Mouse (Mus musculus): Measurements from ENCODE around the gene Usp36.

Usp36 gene

GRCm38 (mm10) chr11:118248150-118249011, 41.7 kb downstream of the Usp36 start, which contains the start of gene Cyth1:
Gene Cyth1, minus strand, starts transcription at chr11:118248592.
- DNase-seq (ENCODE audit: low spot score in 2 of 2): peak; percentile 97 to 99

DNA sequence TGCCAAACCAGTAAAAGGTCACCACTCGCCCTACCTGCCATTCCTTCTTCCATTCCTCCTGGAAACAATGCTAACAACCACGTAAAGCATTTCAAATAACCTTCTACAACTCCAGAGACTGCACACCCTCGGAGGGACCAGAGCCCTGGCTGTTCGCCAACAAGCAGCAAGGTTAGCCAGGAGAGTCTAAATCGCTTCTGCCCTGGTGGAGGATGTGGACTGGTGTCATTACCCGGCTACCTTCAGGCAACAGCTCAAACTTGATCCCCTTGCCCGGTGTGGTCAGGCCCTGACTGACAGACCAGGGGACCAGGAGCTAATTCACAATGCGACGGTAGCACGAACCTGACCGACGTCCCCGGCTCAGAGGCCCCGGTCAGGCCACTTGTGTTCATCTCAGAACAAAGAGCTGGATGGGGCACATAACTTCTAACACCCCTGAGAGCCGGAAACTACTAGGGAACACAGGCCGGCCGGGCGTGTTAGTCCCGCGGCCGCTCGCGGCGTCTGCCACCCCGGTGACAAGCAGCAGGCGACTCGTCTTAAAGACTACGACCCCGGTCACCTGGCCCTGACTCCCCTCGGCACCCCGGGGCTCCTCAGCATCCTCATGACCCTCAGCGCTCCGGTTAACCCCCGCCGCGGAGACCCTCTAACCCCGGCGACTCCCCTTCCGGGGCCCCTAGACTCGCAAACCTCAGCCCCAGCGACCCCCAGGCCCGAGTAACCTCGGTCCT, 42.5 kb downstream of the Usp36 start:
- peak in 1 of 2 experiments; percentile 42 for DNase-seq (ENCODE audit: low spot score in 2 of 2)

DNA sequence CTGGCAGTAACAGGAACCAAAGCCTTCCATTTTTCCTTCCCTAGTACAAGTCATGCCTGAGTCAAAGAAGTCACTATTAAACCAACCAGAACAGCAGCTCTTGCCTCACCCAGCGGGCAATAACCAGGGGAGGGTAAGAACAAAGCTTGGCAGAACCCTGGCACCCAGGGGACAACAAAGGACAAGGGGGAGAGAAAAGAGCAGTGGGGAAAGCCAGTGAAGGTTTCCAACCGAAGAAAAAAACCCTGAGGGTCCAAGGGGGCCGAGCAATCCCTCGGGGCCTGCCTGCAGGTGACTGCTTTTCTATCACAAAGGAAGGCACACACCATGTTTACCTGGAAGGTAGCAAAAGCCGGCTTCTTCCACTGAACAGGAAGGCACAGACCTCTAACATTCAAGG, 43.3 kb downstream of the Usp36 start:
- DNase-seq (ENCODE audit: low spot score in 2 of 2): no peak

DNA sequence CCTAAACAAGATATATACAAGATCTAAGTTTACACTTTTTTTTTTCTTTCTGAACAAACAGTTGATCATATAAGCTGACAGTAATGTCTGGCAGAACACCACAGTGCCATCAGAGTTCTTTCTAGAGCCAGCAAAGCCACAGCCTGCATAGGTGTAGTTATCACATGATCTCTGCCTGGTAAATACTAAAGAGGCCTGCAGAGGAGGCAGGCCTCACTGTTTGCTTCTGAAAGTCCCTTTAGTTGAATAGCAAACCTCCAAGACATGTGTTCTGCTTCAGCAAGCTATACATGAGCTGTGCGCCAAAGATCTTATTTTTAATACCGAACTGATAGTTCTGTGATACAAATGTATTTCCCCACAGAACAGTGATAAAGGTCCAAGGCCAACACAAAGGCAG, 44.9 kb downstream of the Usp36 start:
- DNase-seq (ENCODE audit: low spot score in 2 of 2): no peak

- DNase-seq (ENCODE audit: low spot score in 2 of 2): no peak
Observed at GRCm38 (mm10) chr11:118243627-118244261, 46.3 kb downstream of the Usp36 start.

- DNase-seq (ENCODE audit: low spot score in 2 of 2): no peak
Observed at GRCm38 (mm10) chr11:118242506-118242905, 47.5 kb downstream of the Usp36 start.

DNA sequence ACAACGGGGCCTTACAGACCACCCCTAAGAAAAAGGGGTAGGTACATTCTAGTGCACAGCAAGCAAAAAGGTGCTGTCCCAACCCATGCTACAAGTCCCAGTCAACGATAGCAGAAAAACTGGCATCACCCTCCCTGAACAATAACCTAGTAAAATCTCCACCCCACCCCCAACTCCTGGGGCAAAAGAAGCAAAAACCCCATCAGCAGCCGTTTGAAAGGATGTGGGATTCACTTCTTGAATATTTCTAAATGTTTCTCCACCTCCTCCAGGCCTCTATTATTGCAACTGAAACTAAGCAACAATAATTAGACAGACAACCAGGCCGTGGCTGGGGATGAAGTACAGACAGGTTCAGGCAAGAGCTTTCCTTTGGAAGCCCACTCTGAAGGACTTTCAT, 49.7 kb downstream of the Usp36 start:
- DNase-seq (ENCODE audit: low spot score in 2 of 2): no peak

DNA sequence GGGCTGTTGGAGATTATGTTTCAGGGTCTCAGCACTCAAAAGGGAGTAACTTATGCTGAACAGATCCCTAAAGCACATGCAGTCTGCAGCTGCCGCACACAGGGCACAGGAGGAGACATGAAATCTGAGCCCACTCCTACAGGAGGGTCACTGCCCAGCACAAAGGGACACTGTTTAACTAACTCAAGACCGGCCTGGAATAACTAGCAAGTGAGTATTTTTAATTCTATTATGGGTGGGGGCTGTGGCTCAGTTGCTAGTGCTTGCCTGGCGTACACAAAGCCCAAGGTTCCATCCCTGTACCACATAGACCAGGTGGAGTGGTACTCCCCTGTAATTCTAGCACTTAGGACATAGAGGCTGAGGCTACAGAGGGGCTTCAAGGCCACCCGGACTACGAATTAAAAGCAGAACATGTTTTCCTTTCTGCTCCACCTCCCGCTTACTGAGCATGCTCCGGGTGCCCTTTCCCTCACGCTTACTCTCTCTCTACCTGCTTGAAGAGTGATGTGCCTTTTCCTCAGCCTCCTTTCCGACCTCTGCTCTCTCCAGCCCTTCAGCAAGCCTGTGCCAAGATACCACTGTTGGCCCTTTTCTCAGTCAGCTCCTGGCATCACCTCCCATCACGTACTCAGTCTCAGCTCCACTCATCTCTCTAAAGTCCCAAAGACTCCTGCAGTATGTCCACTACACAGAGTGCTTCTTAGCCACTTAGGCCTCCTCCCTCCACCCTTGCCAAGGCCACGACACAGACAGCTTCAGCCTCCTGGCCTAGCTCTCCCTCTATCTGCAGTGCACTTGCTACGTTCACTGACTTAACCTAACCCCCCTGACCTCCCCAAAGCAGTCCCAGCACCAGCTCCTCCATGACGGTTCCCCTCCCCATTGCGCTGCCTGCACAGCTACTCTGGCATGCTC, 50.5 kb downstream of the Usp36 start:
- DNase-seq (ENCODE audit: low spot score in 2 of 2): no peak

- DNase-seq (ENCODE audit: low spot score in 2 of 2): no peak
Observed at GRCm38 (mm10) chr11:118236520-118237190, 53.4 kb downstream of the Usp36 start.

DNA sequence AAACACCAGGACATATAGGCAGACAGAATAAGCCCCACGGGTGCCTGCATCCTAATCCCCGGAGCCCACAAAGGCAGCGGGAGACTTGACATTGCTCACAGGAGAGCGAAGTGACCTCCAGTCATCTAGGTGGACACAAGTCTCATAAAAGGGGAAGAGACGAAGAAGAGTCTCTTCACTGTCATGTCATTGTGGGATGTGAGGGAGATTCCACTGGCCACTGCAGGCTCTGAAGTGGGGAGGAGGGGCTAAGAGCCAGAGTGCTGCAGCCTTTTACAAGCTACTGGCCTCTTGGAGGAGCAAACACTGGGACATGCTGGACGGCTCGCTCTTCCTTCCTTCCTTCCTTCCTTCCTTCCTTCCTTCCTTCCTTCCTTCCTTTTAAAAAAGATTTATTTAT, 55.1 kb downstream of the Usp36 start:
- DNase-seq (ENCODE audit: low spot score in 2 of 2): no peak

DNA sequence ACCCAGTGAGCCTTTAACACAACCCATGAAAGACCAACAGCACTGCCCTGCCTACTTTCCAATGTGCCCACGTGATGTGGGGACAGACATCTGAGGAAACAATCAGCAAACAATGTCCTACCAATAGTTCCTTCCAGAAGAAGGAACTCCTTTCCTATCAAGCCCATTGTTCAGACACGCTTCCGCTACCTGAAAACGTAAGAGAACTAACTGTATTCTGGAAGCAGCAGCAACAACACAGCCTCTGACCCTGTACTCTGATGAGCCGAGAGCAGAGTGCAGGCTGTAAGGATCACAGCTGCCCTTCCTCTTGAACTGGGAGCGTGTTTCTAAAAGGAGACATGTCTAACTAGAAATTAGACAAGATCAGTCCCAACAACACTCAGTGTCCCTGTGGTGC, 55.5 kb downstream of the Usp36 start:
- no peak for DNase-seq (ENCODE audit: low spot score in 2 of 2)

DNA sequence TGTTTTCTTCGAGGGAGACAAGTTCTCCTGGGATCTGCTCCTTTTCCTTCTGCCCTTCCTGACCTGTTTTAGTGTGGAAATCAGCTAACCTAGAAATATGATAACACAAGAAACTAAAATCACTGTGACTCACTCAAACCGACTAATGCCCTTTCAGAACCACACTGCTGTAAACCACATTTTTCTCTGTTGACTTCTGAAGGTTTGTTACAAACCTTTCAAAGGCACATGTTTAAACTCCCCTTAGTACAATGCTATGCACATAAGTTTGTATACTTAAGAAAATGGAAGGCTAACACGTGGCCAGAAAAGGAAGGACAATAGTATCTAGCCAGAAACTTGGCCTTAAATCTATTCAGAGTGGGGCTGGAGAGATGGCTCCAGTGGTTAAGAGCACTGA, 56.1 kb downstream of the Usp36 start:
- no peak for DNase-seq (ENCODE audit: low spot score in 2 of 2)

GRCm38 (mm10) chr11:118232314-118232831, 57.7 kb downstream of the Usp36 start:
- DNase-seq (ENCODE audit: low spot score in 2 of 2): no peak

GRCm38 (mm10) chr11:118229941-118230340, 60.1 kb downstream of the Usp36 start:
- DNase-seq (ENCODE audit: low spot score in 2 of 2): no peak

DNA sequence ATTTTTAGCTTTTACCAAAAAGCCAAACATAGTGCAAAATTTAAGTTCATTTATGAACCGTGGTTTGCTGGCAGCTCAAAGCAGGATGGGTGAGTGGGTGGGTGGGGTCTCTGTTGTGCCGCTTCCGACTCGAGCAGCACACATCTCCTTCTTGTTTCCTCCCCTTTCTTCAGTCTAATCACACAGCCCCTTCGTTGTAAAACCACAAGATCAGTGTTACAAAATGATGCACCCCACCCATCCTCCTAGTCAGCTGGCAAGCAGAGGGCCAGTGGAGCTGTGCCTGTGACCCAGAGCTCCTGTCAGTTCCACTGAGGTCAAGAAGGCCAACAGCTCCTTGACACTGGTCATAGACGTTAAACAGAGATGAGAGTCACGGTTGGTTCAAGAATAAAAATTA, 62.4 kb downstream of the Usp36 start:
- no peak for DNase-seq (ENCODE audit: low spot score in 2 of 2)

GRCm38 (mm10) chr11:118226850-118227249, 63.2 kb downstream of the Usp36 start:
- DNase-seq (ENCODE audit: low spot score in 2 of 2): no peak

GRCm38 (mm10) chr11:118225862-118226261, 64.2 kb downstream of the Usp36 start:
- no peak for DNase-seq (ENCODE audit: low spot score in 2 of 2)

- no peak for DNase-seq (ENCODE audit: low spot score in 2 of 2)
Observed at GRCm38 (mm10) chr11:118225056-118225836, 64.8 kb downstream of the Usp36 start.

GRCm38 (mm10) chr11:118223416-118224067, 66.5 kb downstream of the Usp36 start:
- DNase-seq (ENCODE audit: low spot score in 2 of 2): no peak

Data from frontal cortex, postnatal 10 days (tissue).